24 mouse cellular contexts compared by ENCODE assay signal in genomic region chr10:87674740-87675420, GRCm38 (mm10).
DNase-seq lines count a peak whose midpoint lies in the region; ATAC-seq and TF ChIP-seq lines count a peak whose summit lies in the region.
"Had no signal": no experiment of that assay in that cellular context is flagged by ENCODE, and none has a peak within 500 bp of the region (broad histone marks: within the 10 kb centered on the region; RNA-seq: fewer than 3 reads in every experiment).

No protein-coding gene starts in this region.

- H3K4me2 ChIP-seq in heart, embryonic 11.5 days = no peak overlapping the region
- no peak overlapping the region for H3K4me2 ChIP-seq in lung, postnatal 0 days (replicated peaks; ENCODE audit: low read depth, low read length)
- no peak overlapping the region for H3K4me2 ChIP-seq in hindbrain, embryonic 14.5 days (replicated peaks)
- H3K4me2 ChIP-seq: forebrain, embryonic 12.5 days; hindbrain, embryonic 12.5 days; liver, embryonic 13.5 days; neural tube, embryonic 15.5 days had no signal

- no peaks in the 10 kb centered on the region for H3K9me3 ChIP-seq in heart, embryonic 11.5 days (replicated peaks; ENCODE audit: control insufficient read depth, low read length)
- no peaks in the 10 kb centered on the region for H3K9me3 ChIP-seq in lung, postnatal 0 days (ENCODE audit: low read length)
- H3K9me3 ChIP-seq in hindbrain, embryonic 14.5 days (ENCODE audit: control insufficient read depth, low read length) = no peaks in the 10 kb centered on the region
- H3K9me3 ChIP-seq: forebrain, embryonic 12.5 days; heart, embryonic 10.5 days; hindbrain, embryonic 12.5 days; liver, embryonic 13.5 days; neural tube, embryonic 15.5 days had no signal

- no peaks in the 10 kb centered on the region for H3K4me1 ChIP-seq in heart, embryonic 11.5 days (ENCODE audit: control insufficient read depth, insufficient read depth, low read length)
- H3K4me1 ChIP-seq in lung, postnatal 0 days (ENCODE audit: insufficient read depth, low read depth, low read length) = no peaks in the 10 kb centered on the region
- H3K4me1 ChIP-seq in hindbrain, embryonic 14.5 days (replicated peaks; ENCODE audit: control insufficient read depth, insufficient read depth, low read length) = no peaks in the 10 kb centered on the region
- H3K4me1 ChIP-seq: forebrain, embryonic 12.5 days; heart, embryonic 10.5 days; hindbrain, embryonic 12.5 days; liver, embryonic 13.5 days; neural tube, embryonic 15.5 days had no signal

- H3K9ac ChIP-seq in heart, embryonic 11.5 days (ENCODE audit: low read depth, low read length) = no peak overlapping the region
- H3K9ac ChIP-seq in lung, postnatal 0 days (replicated peaks; ENCODE audit: low read depth) = no peak overlapping the region
- no peak overlapping the region for H3K9ac ChIP-seq in hindbrain, embryonic 14.5 days
- H3K9ac ChIP-seq: forebrain, embryonic 12.5 days; hindbrain, embryonic 12.5 days; liver, embryonic 13.5 days; neural tube, embryonic 15.5 days had no signal

- TF ChIP-seq CTCF in lung, postnatal 0 days (IDR thresholded peaks at IDR 0.05) = no peak

- H3K36me3 ChIP-seq in heart, embryonic 11.5 days (ENCODE audit: control insufficient read depth, insufficient read depth, low read length) = no peaks in the 10 kb centered on the region
- no peaks in the 10 kb centered on the region for H3K36me3 ChIP-seq in lung, postnatal 0 days (ENCODE audit: insufficient read depth, low read length)
- no peaks in the 10 kb centered on the region for H3K36me3 ChIP-seq in hindbrain, embryonic 14.5 days (replicated peaks; ENCODE audit: control insufficient read depth, insufficient read depth)
- H3K36me3 ChIP-seq: forebrain, embryonic 12.5 days; heart, embryonic 10.5 days; hindbrain, embryonic 12.5 days; liver, embryonic 13.5 days; neural tube, embryonic 15.5 days had no signal

- no peak for TF ChIP-seq EP300 in lung, postnatal 0 days (IDR thresholded peaks at IDR 0.05)

- H3K4me3 ChIP-seq in heart, embryonic 11.5 days (ENCODE audit: low read depth, low read length) = no peak overlapping the region
- no peak overlapping the region for H3K4me3 ChIP-seq in lung, postnatal 0 days (ENCODE audit: low read depth, low read length)
- H3K4me3 ChIP-seq in hindbrain, embryonic 14.5 days (replicated peaks; ENCODE audit: low read length) = no peak overlapping the region
- H3K4me3 ChIP-seq: forebrain, embryonic 12.5 days; heart, embryonic 10.5 days; hindbrain, embryonic 12.5 days; layer of hippocampus, adult 2 months; liver, embryonic 13.5 days; neural tube, embryonic 15.5 days had no signal

- WGBS in heart, embryonic 11.5 days (ENCODE audit: insufficient replicate concordance) = 65% methylated on average over 5 of the region's 5 CpGs
- 57% methylated on average over 5 of the region's 5 CpGs for WGBS in lung, postnatal 0 days
- 81% methylated on average over 5 of the region's 5 CpGs for WGBS in hindbrain, embryonic 14.5 days

- peak; percentile 92 for DNase-seq in heart, adult 11 months
- peak; percentile 53 for DNase-seq in adipocyte (ENCODE audit: low spot score)
- peak; percentile 52 for DNase-seq in lung, postnatal 0 days (ENCODE audit: low spot score)
- DNase-seq in frontal cortex, postnatal 36 days (ENCODE audit: low spot score in 2 of 2) = no peak
- DNase-seq in gastrocnemius, adult 18-20 months (ENCODE audit: low spot score) = no peak
- no peak for DNase-seq in hindbrain, embryonic 14.5 days (ENCODE audit: low spot score)
- DNase-seq: cerebellum, postnatal 10 days; gastrocnemius, postnatal 36 days; heart, postnatal 10 days; kidney, adult 2 months; kidney, postnatal 10 days; left cerebral cortex, postnatal 4 days; liver, embryonic 13.5 days; midbrain, embryonic 14.5 days; retina, postnatal 1 day; right cerebral cortex, postnatal 4 days had no signal

- no peak for ATAC-seq in heart, embryonic 11.5 days (replicated peaks; ENCODE audit: insufficient number of reproducible peaks, low FRiP score, low TSS enrichment)
- ATAC-seq in lung, postnatal 0 days = 0 out of 2 replicates have a peak, but pooled peaks have one; percentile 19
- ATAC-seq in megakaryocyte progenitor cell, adult 5-6 weeks (replicated peaks; ENCODE audit: poor library complexity) = peak; percentile 98
- ATAC-seq in hindbrain, embryonic 14.5 days (ENCODE audit: low FRiP score) = no peak
- ATAC-seq: inflammation-experienced regulatory T-cells, adult 6 months had no signal

- H3K27ac ChIP-seq in heart, embryonic 11.5 days (ENCODE audit: low read depth, low read length) = no peak overlapping the region
- no peak overlapping the region for H3K27ac ChIP-seq in lung, postnatal 0 days (ENCODE audit: low read length)
- no peak overlapping the region for H3K27ac ChIP-seq in hindbrain, embryonic 14.5 days
- H3K27ac ChIP-seq: forebrain, embryonic 12.5 days; heart, embryonic 10.5 days; hindbrain, embryonic 12.5 days; layer of hippocampus, adult 2 months; liver, embryonic 13.5 days; neural tube, embryonic 15.5 days had no signal

- no peaks in the 10 kb centered on the region for H3K27me3 ChIP-seq in heart, embryonic 11.5 days (ENCODE audit: control insufficient read depth, insufficient read depth, low read length)
- no peaks in the 10 kb centered on the region for H3K27me3 ChIP-seq in lung, postnatal 0 days (replicated peaks; ENCODE audit: insufficient read depth, low read length)
- no peaks in the 10 kb centered on the region for H3K27me3 ChIP-seq in hindbrain, embryonic 14.5 days (ENCODE audit: control insufficient read depth, insufficient read depth, low read length)
- H3K27me3 ChIP-seq: forebrain, embryonic 12.5 days; hindbrain, embryonic 12.5 days; liver, embryonic 13.5 days; neural tube, embryonic 15.5 days had no signal

Comparison
In these comparisons a context has a peak if more than half of its experiments do, and no peak if none do; other contexts are left out.
1. DNase-seq: peak in heart, adult 11 months (single experiment), adipocyte (single experiment) and lung, postnatal 0 days (single experiment); none in frontal cortex, postnatal 36 days (0 of 2), gastrocnemius, adult 18-20 months (single experiment) and hindbrain, embryonic 14.5 days (single experiment).
2. ATAC-seq: peak in lung, postnatal 0 days (single experiment) and megakaryocyte progenitor cell, adult 5-6 weeks (single experiment); none in heart, embryonic 11.5 days (single experiment) and hindbrain, embryonic 14.5 days (single experiment).